Mouse (Mus musculus) CD8-positive naive resting alpha-beta T cell, adult 2 months (primary cell): ENCODE measurements around the gene Cyp2c69.
"Not testable (repeated sequence)": the region's sequence is repeated elsewhere in the genome, so short reads cannot be mapped to it uniquely, and the experiment has no call there.

Experiments used
- DNase-seq, 2 experiments: peaks; one replicate each; pipeline ENCODE4 v3.0.0; 2022; ENCODE audit warnings: low read depth in 2 of 2, low spot score in 2 of 2

The Cyp2c69 gene

DNA sequence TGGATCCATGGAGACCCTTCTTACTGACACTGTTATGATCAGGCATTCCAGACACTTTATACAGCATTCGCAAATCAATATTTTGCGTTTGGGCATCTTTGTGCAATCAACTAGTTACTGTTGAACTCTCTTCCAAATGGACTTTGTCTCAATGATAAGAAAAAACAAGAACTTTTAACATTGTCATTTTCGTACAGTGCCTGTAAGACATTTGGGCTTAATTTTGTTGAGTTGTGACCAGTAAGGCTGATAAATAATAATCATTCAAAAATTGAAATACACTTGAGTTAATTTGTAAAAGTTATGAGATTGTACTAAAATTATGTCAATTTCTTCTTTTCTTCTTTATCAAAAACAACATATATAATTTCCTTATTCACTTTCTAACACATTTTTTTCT lies at the start of gene Cyp2c69:
Gene Cyp2c69 (minus strand): TSS at position 101 of the 400 bp plus-strand sequence.
- not testable (repeated sequence) for DNase-seq

- no peak for DNase-seq
These were observed 48.8 kb upstream of the Cyp2c69 start for GRCm38 (mm10) chr19:39935396-39935795.

GRCm38 (mm10) chr19:39930032-39930431 lies 43.4 kb upstream of the Cyp2c69 start:
- DNase-seq, result no peak

- DNase-seq, result no peak
These were observed 15.1 kb upstream of the Cyp2c69 start for GRCm38 (mm10) chr19:39901656-39902055.

DNA sequence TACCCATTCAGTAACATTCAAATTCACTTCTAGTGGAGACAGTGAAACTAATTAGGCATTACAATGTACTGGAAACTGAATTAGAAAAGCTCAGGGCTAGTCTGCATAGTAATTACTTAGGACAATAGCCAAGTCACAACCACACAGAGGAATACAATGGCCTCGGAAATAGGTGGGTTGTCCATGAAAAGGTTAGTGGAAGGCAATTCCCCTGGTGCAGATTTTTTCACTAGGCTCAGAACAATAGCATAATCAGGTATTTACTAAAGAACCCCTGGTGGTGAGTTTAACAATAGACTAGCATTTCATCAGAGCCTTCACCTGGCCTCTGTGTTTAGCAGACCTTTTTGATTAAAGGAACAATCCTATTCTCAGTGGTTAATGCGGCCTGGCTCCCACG lies 3.5 kb upstream of the Cyp2c69 start:
- not testable (repeated sequence) for DNase-seq

DNA sequence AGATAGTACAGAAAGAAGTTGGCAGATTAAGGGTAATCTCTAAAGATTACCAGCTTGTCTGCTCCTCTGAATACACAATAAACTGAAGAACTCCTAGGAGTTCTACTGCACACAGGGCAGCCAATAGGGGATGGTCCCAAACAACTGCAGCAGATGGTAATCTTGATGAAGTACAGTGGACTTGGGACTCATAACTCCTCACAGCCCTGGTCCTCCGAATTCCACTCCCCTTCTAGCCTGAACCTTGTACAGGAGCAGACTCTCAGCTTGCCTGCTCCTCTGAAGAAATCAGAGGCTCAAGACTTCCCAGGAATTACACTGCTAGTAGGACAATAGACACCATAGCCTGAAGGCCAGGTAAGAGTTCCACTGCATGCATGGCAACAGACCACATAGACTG lies 20.5 kb downstream of the Cyp2c69 start:
- DNase-seq, result no peak

GRCm38 (mm10) chr19:39820931-39821330 lies 65.7 kb downstream of the Cyp2c69 start:
- DNase-seq, result not testable (repeated sequence)

- not testable (repeated sequence) for DNase-seq
These were observed 70.2 kb downstream of the Cyp2c69 start for GRCm38 (mm10) chr19:39816400-39816799.

DNA sequence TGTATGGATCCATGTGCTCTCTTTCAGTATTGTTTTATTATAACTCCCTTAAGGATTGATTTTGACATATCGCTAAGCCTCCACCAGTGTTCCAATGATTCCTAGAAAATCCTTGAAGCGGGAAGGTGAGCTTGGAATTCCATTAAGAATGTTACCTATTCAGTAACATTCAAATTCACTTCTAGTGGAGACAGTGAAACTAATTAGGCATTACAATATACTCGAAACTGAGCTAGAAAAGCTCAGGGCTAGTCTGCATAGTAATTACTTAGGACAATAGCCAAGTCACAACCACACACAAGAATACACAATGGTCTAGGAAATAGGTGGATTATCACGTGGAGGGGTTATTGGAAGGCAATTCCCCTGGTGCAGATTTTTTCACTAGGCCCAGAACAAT lies 70.6 kb downstream of the Cyp2c69 start:
- not testable (repeated sequence) for DNase-seq

DNA sequence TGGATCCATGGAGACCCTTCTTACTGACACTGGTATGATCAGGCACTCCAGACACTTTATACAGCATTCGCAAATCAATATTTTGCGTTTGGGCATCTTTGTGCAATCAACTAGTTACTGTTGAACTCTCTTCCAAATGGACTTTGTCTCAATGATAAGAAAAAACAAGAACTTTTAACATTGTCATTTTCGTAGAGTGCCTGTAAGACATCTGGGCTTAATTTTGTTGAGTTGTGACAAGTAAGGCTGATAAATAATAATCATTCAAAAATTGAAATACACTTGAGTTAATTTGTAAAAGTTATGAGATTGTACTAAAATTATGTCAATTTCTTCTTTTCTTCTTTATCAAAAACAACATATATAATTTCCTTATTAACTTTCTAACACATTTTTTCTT lies 73.9 kb downstream of the Cyp2c69 start, which contains the start of gene Cyp2c40:
Gene Cyp2c40 (minus strand): TSS at position 101 of the 400 bp plus-strand sequence.
- DNase-seq, result not testable (repeated sequence)
